Mouse (Mus musculus) liver, postnatal 0 days (tissue): ENCODE measurements around the gene Rab31. TPM values are rescaled to one million over a fixed set of nuclear protein-coding genes. Genes with fewer than 3 reads are reported as not detected.

Source experiments
- ATAC-seq: fragments of 200-750 bp; cut with Nextera tagmentation; 2 replicates; pipeline ENCODE4 v1.8.0; 2017; ENCODE audit warnings: mild to moderate bottlenecking, moderate library complexity
- DNase-seq: peaks from one replicate; pipeline ENCODE4 v3.0.0-alpha.2; 2016
- H3K27ac ChIP-seq: fragments of 300-500 bp; sonication (generic); 2 replicates; pipeline ENCODE4 v1.5.1; 2014; ENCODE audit warnings: antibody characterized with exemption, moderate library complexity, mild to moderate bottlenecking, low read depth
- H3K27me3 ChIP-seq: fragments of 300-500 bp; sonication (generic); 2 replicates; pipeline ENCODE4 v1.6.1; 2014; ENCODE audit warnings: low read length, control low read depth, mixed read lengths; ENCODE audit not compliant: insufficient read depth
- H3K36me3 ChIP-seq: fragments of 300-500 bp; sonication (generic); replicated peaks from 2 replicates; pipeline ENCODE4 v1.6.1; 2014; ENCODE audit warnings: mild to moderate bottlenecking, control low read depth, low read length, moderate library complexity, mixed read lengths; ENCODE audit not compliant: insufficient read depth
- H3K4me1 ChIP-seq: fragments of 300-500 bp; sonication (generic); 2 replicates; pipeline ENCODE4 v1.6.1; 2014; ENCODE audit warnings: antibody characterized with exemption, mild to moderate bottlenecking, control low read depth; ENCODE audit not compliant: insufficient read depth
- H3K4me2 ChIP-seq: fragments of 300-500 bp; sonication (generic); 2 replicates; pipeline ENCODE4 v1.6.1; 2014; ENCODE audit warnings: low read depth, mild to moderate bottlenecking, low read length, moderate library complexity, mixed read lengths
- H3K4me3 ChIP-seq: fragments of 300-500 bp; sonication (generic); 2 replicates; pipeline ENCODE4 v1.5.1; 2014; ENCODE audit warnings: low read depth, low read length
- H3K9ac ChIP-seq: fragments of 300-500 bp; sonication (generic); replicated peaks from 2 replicates; pipeline ENCODE4 v1.6.1; 2014; ENCODE audit warnings: mild to moderate bottlenecking, moderate library complexity
- H3K9me3 ChIP-seq: fragments of 300-500 bp; sonication (generic); 2 replicates; pipeline ENCODE4 v1.6.1; 2016; ENCODE audit warnings: mild to moderate bottlenecking, control low read depth, low read length, mixed read lengths
- CTCF ChIP-seq: sonication (generic); IDR thresholded peaks from 2 replicates; pipeline ENCODE4 v1.5.1; 2016; ENCODE audit warnings: antibody characterized with exemption, low read depth
- EP300 ChIP-seq: IDR thresholded peaks from 2 replicates; pipeline ENCODE4 v1.6.1; 2016; ENCODE audit warnings: antibody characterized with exemption, low read depth, mild to moderate bottlenecking
- WGBS: fragments of 180-500 bp; shearing (Covaris S2); extraction: QIAGEN DNeasy Blood & Tissue Kit; methylation state at CpG from one replicate; pipeline ENCODE4 v1.1.7; 2014; ENCODE audit not compliant: insufficient replicate concordance; 5-methylcytosine and 5-hydroxymethylcytosine counted together
- polyA plus RNA-seq: library from polyadenylated mRNA; unstranded; fragments of >200 nt; fragmentation: Nextera tagmentation; extraction: Ambion mirVana; gene quantifications from 2 replicates; pipeline ENCODE4 v1.2.1, GENCODE M21; 2015

Rab31 gene
- polyA plus RNA-seq, 1 experiment from 2014 or later, result 7.2 TPM

GRCm38 (mm10) chr17:65663329-65664078 lies 109.0 kb downstream of the Rab31 start:
- Histone ChIP-seq H3K4me3 (peak overlapping the region; percentile 3; the same call in 1 of the 2 replicates), H3K9ac (peak overlapping the region; percentile 42; the same call in 1 of the 2 replicates), H3K27ac (peak overlapping the region; percentile 88), H3K4me2 (peak overlapping the region; percentile 58), H3K36me3 (no peaks in the 10 kb centered on the region), H3K4me1 (peaks cover 29% of the 10 kb centered on the region), H3K27me3 (no peaks in the 10 kb centered on the region), H3K9me3 (no peaks in the 10 kb centered on the region)
- DNase-seq, result peak; percentile 43
- peak; percentile 90 for ATAC-seq
- 44% methylated on average over 14 of the region's 14 CpGs for WGBS
- no peak for TF ChIP-seq CTCF
- TF ChIP-seq EP300, result peak; percentile 98

- no peak for DNase-seq
- H3K36me3 ChIP-seq, result no peaks in the 10 kb centered on the region
- no peak overlapping the region for H3K4me2 ChIP-seq
- H3K27ac ChIP-seq, result peak overlapping the region; percentile 88
- H3K9me3 ChIP-seq, result no peaks in the 10 kb centered on the region
- H3K4me1 ChIP-seq, result peaks cover 29% of the 10 kb centered on the region
- no peak overlapping the region for H3K9ac ChIP-seq
- no peaks in the 10 kb centered on the region for H3K27me3 ChIP-seq
- TF ChIP-seq CTCF (no peak), EP300 (peak; percentile 50; the same call in 1 of the 2 replicates)
- ATAC-seq, result no peak
- H3K4me3 ChIP-seq, result no peak overlapping the region
- WGBS, result 78% methylated on average over 3 of the region's 3 CpGs
These were observed 109.9 kb downstream of the Rab31 start for GRCm38 (mm10) chr17:65662662-65663061.

GRCm38 (mm10) chr17:65658416-65658815 lies 114.1 kb downstream of the Rab31 start:
- no peaks in the 10 kb centered on the region for H3K27me3 ChIP-seq
- no peaks in the 10 kb centered on the region for H3K36me3 ChIP-seq
- TF ChIP-seq EP300 (no peak), CTCF (no peak)
- no peak overlapping the region for H3K27ac ChIP-seq
- ATAC-seq, result no peak
- H3K4me2 ChIP-seq, result no peak overlapping the region
- WGBS, result 44% methylated on average over 2 of the region's 2 CpGs
- H3K4me1 ChIP-seq, result peaks cover 20% of the 10 kb centered on the region
- DNase-seq, result no peak
- no peak overlapping the region for H3K9ac ChIP-seq
- H3K4me3 ChIP-seq, result no peak overlapping the region
- H3K9me3 ChIP-seq, result no peaks in the 10 kb centered on the region

GRCm38 (mm10) chr17:65657958-65658357 lies 114.6 kb downstream of the Rab31 start:
- H3K27me3 ChIP-seq, result no peaks in the 10 kb centered on the region
- no peak overlapping the region for H3K4me2 ChIP-seq
- no peak for DNase-seq
- H3K9me3 ChIP-seq, result no peaks in the 10 kb centered on the region
- no peak overlapping the region for H3K4me3 ChIP-seq
- TF ChIP-seq CTCF, result no peak
- no peak for TF ChIP-seq EP300
- WGBS, result 81% methylated on average over 9 of the region's 9 CpGs
- peaks cover 16% of the 10 kb centered on the region for H3K4me1 ChIP-seq
- no peak overlapping the region for H3K27ac ChIP-seq
- H3K36me3 ChIP-seq, result no peaks in the 10 kb centered on the region
- ATAC-seq, result no peak
- H3K9ac ChIP-seq, result no peak overlapping the region

GRCm38 (mm10) chr17:65656731-65657130 lies 115.8 kb downstream of the Rab31 start:
- H3K9me3 ChIP-seq, result no peaks in the 10 kb centered on the region
- peaks cover 13% of the 10 kb centered on the region for H3K4me1 ChIP-seq
- WGBS, result 55% methylated on average over 6 of the region's 6 CpGs
- H3K27ac ChIP-seq, result peak overlapping the region; percentile 35; the same call in 1 of the 2 replicates
- ATAC-seq (no peak), DNase-seq (no peak)
- H3K4me3 ChIP-seq, result no peak overlapping the region
- no peak overlapping the region for H3K9ac ChIP-seq
- no peaks in the 10 kb centered on the region for H3K27me3 ChIP-seq
- no peak for TF ChIP-seq CTCF
- TF ChIP-seq EP300, result no peak
- no peaks in the 10 kb centered on the region for H3K36me3 ChIP-seq
- no peak overlapping the region for H3K4me2 ChIP-seq

- H3K9ac ChIP-seq, result no peak overlapping the region
- H3K36me3 ChIP-seq, result no peaks in the 10 kb centered on the region
- no peak overlapping the region for H3K4me2 ChIP-seq
- no peak overlapping the region for H3K4me3 ChIP-seq
- no peak for DNase-seq
- H3K4me1 ChIP-seq, result peaks cover 13% of the 10 kb centered on the region
- no peaks in the 10 kb centered on the region for H3K27me3 ChIP-seq
- no peak overlapping the region for H3K27ac ChIP-seq
- 70% methylated on average over 8 of the region's 8 CpGs for WGBS
- TF ChIP-seq EP300 (peak; percentile 83), CTCF (no peak)
- H3K9me3 ChIP-seq, result no peaks in the 10 kb centered on the region
- ATAC-seq, result peak; percentile 82
These were observed 116.5 kb downstream of the Rab31 start for GRCm38 (mm10) chr17:65656076-65656475.
